Mouse (Mus musculus): Measurements from ENCODE around the gene Stk38. TPM values are rescaled to one million over a fixed set of nuclear protein-coding genes. Genes with fewer than 3 reads are reported as not detected.
A peak's percentile ranks its signal among the peaks of the same experiment; 100 is the strongest.

Gene Stk38
- polyA plus RNA-seq, 1 experiment from 2014 or later = 87.0 TPM

DNA sequence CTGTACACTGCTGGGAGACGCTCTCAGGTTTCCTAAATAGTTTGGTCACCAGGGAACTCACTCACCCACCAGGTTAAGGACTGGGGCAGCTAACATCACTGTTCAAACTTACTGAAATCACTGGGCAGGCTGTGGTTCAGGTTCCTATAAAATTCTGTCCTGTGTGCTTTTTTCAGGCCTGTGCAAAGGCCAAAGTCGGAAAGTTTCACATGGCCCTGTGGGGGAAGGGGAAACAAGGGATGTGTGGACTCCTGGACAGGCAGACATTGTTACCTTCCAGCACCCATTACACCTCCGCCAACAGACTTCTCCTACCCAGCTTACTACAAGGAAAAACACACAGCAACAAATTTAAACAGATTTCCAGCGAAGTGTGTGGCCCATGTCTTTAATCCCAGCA is 28.7 kb downstream of the Stk38 start:
- no peak for DNase-seq (ENCODE audit: low spot score)
- no peak overlapping the region for H3K4me2 ChIP-seq (ENCODE audit: low read depth, low read length)
- no peak overlapping the region for H3K4me3 ChIP-seq (ENCODE audit: low read depth, low read length)
- 91% methylated on average over 4 of the region's 4 CpGs for WGBS
- no peaks in the 10 kb centered on the region for H3K4me1 ChIP-seq (ENCODE audit: control insufficient read depth, insufficient read depth, low read length)
- peaks cover 87% of the 10 kb centered on the region for H3K36me3 ChIP-seq (ENCODE audit: control insufficient read depth, insufficient read depth, low read length)
- ATAC-seq (ENCODE audit: low read depth) = no peak
- H3K27me3 ChIP-seq (replicated peaks; ENCODE audit: control insufficient read depth, insufficient read depth, low read length) = no peaks in the 10 kb centered on the region
- no peaks in the 10 kb centered on the region for H3K9me3 ChIP-seq (ENCODE audit: control insufficient read depth, low read length)
- no peak overlapping the region for H3K27ac ChIP-seq (replicated peaks; ENCODE audit: low read depth, low read length)
- no peak overlapping the region for H3K9ac ChIP-seq (ENCODE audit: low read depth, low read length)

- H3K4me2 ChIP-seq (ENCODE audit: low read depth, low read length) = no peak overlapping the region
- H3K9ac ChIP-seq (ENCODE audit: low read depth, low read length) = no peak overlapping the region
- H3K27ac ChIP-seq (replicated peaks; ENCODE audit: low read depth, low read length) = no peak overlapping the region
- H3K9me3 ChIP-seq (ENCODE audit: control insufficient read depth, low read length) = no peaks in the 10 kb centered on the region
- no peaks in the 10 kb centered on the region for H3K27me3 ChIP-seq (replicated peaks; ENCODE audit: control insufficient read depth, insufficient read depth, low read length)
- peaks cover 96% of the 10 kb centered on the region for H3K36me3 ChIP-seq (ENCODE audit: control insufficient read depth, insufficient read depth, low read length)
- H3K4me3 ChIP-seq (ENCODE audit: low read depth, low read length) = no peak overlapping the region
- ATAC-seq (ENCODE audit: low read depth) (no peak), DNase-seq (ENCODE audit: low spot score) (no peak)
- no peaks in the 10 kb centered on the region for H3K4me1 ChIP-seq (ENCODE audit: control insufficient read depth, insufficient read depth, low read length)
Measured at GRCm38 (mm10) chr17:28970122-28970521, 37.7 kb downstream of the Stk38 start.

DNA sequence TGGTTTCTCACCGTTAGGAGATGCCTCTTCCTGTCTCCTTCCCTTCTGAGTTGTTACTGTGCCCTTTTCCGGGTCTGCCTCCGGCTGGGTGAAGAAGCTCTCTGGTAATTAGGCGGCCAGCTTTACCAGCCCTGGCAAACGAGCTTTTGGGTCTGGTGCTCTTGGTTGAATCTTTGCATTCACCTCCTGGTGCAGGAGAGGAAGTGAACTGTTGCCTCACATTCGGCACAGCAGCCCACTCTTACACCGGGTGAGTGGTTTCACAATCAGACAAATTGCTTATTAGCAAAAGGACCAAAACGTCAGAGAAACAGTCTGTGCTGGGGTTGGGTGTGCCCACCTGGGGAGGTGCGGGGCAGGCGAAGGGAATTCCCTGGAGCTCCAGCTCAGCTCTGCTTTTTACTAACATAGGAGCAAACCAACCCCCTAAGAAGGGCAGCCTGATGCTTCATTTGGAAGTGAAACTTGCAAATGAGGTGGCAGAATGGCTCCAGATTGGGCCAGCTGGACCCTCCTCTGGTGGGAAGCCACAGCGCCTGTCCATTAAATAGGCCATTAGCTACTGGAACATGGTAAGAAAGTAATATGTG is 40.7 kb downstream of the Stk38 start:
- DNase-seq (ENCODE audit: low spot score) (no peak), ATAC-seq (ENCODE audit: low read depth) (no peak)
- Histone ChIP-seq H3K4me3 (ENCODE audit: low read depth, low read length) (no peak overlapping the region), H3K9ac (ENCODE audit: low read depth, low read length) (no peak overlapping the region), H3K36me3 (ENCODE audit: control insufficient read depth, insufficient read depth, low read length) (peaks cover 97% of the 10 kb centered on the region), H3K27me3 (replicated peaks; ENCODE audit: control insufficient read depth, insufficient read depth, low read length) (no peaks in the 10 kb centered on the region), H3K9me3 (ENCODE audit: control insufficient read depth, low read length) (no peaks in the 10 kb centered on the region), H3K4me2 (ENCODE audit: low read depth, low read length) (no peak overlapping the region), H3K4me1 (ENCODE audit: control insufficient read depth, insufficient read depth, low read length) (no peaks in the 10 kb centered on the region), H3K27ac (replicated peaks; ENCODE audit: low read depth, low read length) (no peak overlapping the region)
- WGBS = 78% methylated on average over 11 of the region's 11 CpGs

GRCm38 (mm10) chr17:28961596-28961995 is 46.2 kb downstream of the Stk38 start:
- Histone ChIP-seq H3K9ac (ENCODE audit: low read depth, low read length) (no peak overlapping the region), H3K9me3 (ENCODE audit: control insufficient read depth, low read length) (no peaks in the 10 kb centered on the region), H3K4me1 (ENCODE audit: control insufficient read depth, insufficient read depth, low read length) (no peaks in the 10 kb centered on the region), H3K27me3 (replicated peaks; ENCODE audit: control insufficient read depth, insufficient read depth, low read length) (no peaks in the 10 kb centered on the region), H3K36me3 (ENCODE audit: control insufficient read depth, insufficient read depth, low read length) (peaks cover 71% of the 10 kb centered on the region), H3K4me3 (ENCODE audit: low read depth, low read length) (no peak overlapping the region), H3K4me2 (ENCODE audit: low read depth, low read length) (no peak overlapping the region), H3K27ac (replicated peaks; ENCODE audit: low read depth, low read length) (no peak overlapping the region)
- 81% methylated on average over 10 of the region's 10 CpGs for WGBS
- DNase-seq (ENCODE audit: low spot score) (no peak), ATAC-seq (ENCODE audit: low read depth) (no peak)

GRCm38 (mm10) chr17:28960597-28960996 is 47.2 kb downstream of the Stk38 start:
- Histone ChIP-seq H3K9me3 (ENCODE audit: control insufficient read depth, low read length) (no peaks in the 10 kb centered on the region), H3K4me1 (ENCODE audit: control insufficient read depth, insufficient read depth, low read length) (no peaks in the 10 kb centered on the region), H3K27me3 (replicated peaks; ENCODE audit: control insufficient read depth, insufficient read depth, low read length) (no peaks in the 10 kb centered on the region), H3K9ac (ENCODE audit: low read depth, low read length) (no peak overlapping the region), H3K4me3 (ENCODE audit: low read depth, low read length) (no peak overlapping the region), H3K4me2 (ENCODE audit: low read depth, low read length) (no peak overlapping the region), H3K36me3 (ENCODE audit: control insufficient read depth, insufficient read depth, low read length) (peaks cover 61% of the 10 kb centered on the region), H3K27ac (replicated peaks; ENCODE audit: low read depth, low read length) (no peak overlapping the region)
- ATAC-seq (ENCODE audit: low read depth) = no peak
- 80% methylated on average over 10 of the region's 10 CpGs for WGBS
- DNase-seq (ENCODE audit: low spot score) = no peak

DNA sequence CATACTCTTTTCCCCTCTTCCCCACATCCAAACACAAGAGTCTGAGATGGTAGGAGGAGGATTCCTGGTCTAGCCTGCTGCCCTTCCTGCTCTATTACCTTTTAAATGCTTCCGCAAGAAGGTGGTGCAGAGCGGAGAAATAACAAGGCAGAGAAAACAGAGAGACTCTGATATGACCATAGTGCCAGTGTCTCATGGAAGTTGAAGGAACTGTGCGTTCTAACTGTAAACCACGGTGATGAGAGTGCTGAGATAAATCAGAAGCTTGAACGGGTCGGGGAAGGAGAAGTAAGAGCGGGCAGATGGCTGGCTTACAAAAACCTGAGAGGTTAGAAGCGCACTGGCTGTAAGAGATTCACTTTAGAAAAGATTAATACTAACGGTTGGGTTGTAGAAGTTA is 53.4 kb downstream of the Stk38 start:
- Histone ChIP-seq H3K27me3 (replicated peaks; ENCODE audit: control insufficient read depth, insufficient read depth, low read length) (no peaks in the 10 kb centered on the region), H3K36me3 (ENCODE audit: control insufficient read depth, insufficient read depth, low read length) (peaks cover 13% of the 10 kb centered on the region), H3K4me3 (ENCODE audit: low read depth, low read length) (0 out of 2 replicates have a peak overlapping the region, but pooled peaks have one; percentile 85), H3K27ac (replicated peaks; ENCODE audit: low read depth, low read length) (no peak overlapping the region), H3K4me1 (ENCODE audit: control insufficient read depth, insufficient read depth, low read length) (peaks cover 18% of the 10 kb centered on the region), H3K9ac (ENCODE audit: low read depth, low read length) (0 out of 2 replicates have a peak overlapping the region, but pooled peaks have one; percentile 95), H3K4me2 (ENCODE audit: low read depth, low read length) (peak overlapping the region; percentile 88; the same call in 1 of the 2 replicates), H3K9me3 (ENCODE audit: control insufficient read depth, low read length) (no peaks in the 10 kb centered on the region)
- 96% methylated on average over 9 of the region's 9 CpGs for WGBS
- no peak for DNase-seq (ENCODE audit: low spot score)
- no peak for ATAC-seq (ENCODE audit: low read depth)

GRCm38 (mm10) chr17:28953251-28953650 is 54.5 kb downstream of the Stk38 start:
- H3K4me1 ChIP-seq (ENCODE audit: control insufficient read depth, insufficient read depth, low read length) = peaks cover 18% of the 10 kb centered on the region
- 11% methylated on average over 9 of the region's 9 CpGs for WGBS

GRCm38 (mm10) chr17:28951831-28952799 is 55.7 kb downstream of the Stk38 start, which contains the start of gene Kctd20:
Kctd20 (plus strand) TSS chr17:28951950.
- H3K36me3 ChIP-seq (ENCODE audit: control insufficient read depth, insufficient read depth, low read length) = 0 out of 2 replicates have a peak, but pooled peaks cover 2% of the 10 kb centered on the region
- H3K4me1 ChIP-seq (ENCODE audit: control insufficient read depth, insufficient read depth, low read length) = peaks cover 18% of the 10 kb centered on the region
- ATAC-seq (ENCODE audit: low read depth) (peak; percentile 93), DNase-seq (ENCODE audit: low spot score) (peak; percentile 94)
- peaks cover 4% of the 10 kb centered on the region for H3K9me3 ChIP-seq (ENCODE audit: control insufficient read depth, low read length)
- peak within 1 kb of the TSS; percentile 98 for H3K27ac ChIP-seq (replicated peaks; ENCODE audit: low read depth, low read length)
- peak within 1 kb of the TSS; percentile 85 for H3K4me3 ChIP-seq (ENCODE audit: low read depth, low read length)
- WGBS = 1% methylated on average over 43 of the region's 80 CpGs
- peak within 1 kb of the TSS; percentile 88 for H3K4me2 ChIP-seq (ENCODE audit: low read depth, low read length)
- H3K9ac ChIP-seq (ENCODE audit: low read depth, low read length) = peak within 1 kb of the TSS; percentile 95
- no peaks in the 10 kb centered on the region for H3K27me3 ChIP-seq (replicated peaks; ENCODE audit: control insufficient read depth, insufficient read depth, low read length)

More at GRCm38 (mm10) chr17:28953251-28953650, 54.5 kb downstream of the Stk38 start:
- ATAC-seq (ENCODE audit: low read depth) (no peak), DNase-seq (ENCODE audit: low spot score) (no peak)
- Histone ChIP-seq H3K4me2 (ENCODE audit: low read depth, low read length) (peak overlapping the region; percentile 88), H3K4me3 (ENCODE audit: low read depth, low read length) (peak overlapping the region; percentile 85), H3K9me3 (ENCODE audit: control insufficient read depth, low read length) (no peaks in the 10 kb centered on the region), H3K36me3 (ENCODE audit: control insufficient read depth, insufficient read depth, low read length) (peaks cover 10% of the 10 kb centered on the region), H3K27ac (replicated peaks; ENCODE audit: low read depth, low read length) (peak overlapping the region; percentile 98), H3K9ac (ENCODE audit: low read depth, low read length) (peak overlapping the region; percentile 95), H3K27me3 (replicated peaks; ENCODE audit: control insufficient read depth, insufficient read depth, low read length) (no peaks in the 10 kb centered on the region)
